Mouse (Mus musculus) adrenal gland, postnatal 25 days (tissue): ENCODE results near the gene Adal. TPM values are rescaled to one million over a fixed set of nuclear protein-coding genes. Genes with fewer than 3 reads are reported as not detected.

Experiments
- DNase-seq: peaks from one replicate; pipeline ENCODE4 v3.0.0; 2021; ENCODE audit warnings: mixed read lengths
- total RNA-seq: library from RNA; stranded (reverse); gene quantifications from 2 replicates; pipeline ENCODE4 v1.2.3, GENCODE M21; 2021

The Adal gene
- total RNA-seq, 1 experiment from 2014 or later: 21.5 TPM

DNA sequence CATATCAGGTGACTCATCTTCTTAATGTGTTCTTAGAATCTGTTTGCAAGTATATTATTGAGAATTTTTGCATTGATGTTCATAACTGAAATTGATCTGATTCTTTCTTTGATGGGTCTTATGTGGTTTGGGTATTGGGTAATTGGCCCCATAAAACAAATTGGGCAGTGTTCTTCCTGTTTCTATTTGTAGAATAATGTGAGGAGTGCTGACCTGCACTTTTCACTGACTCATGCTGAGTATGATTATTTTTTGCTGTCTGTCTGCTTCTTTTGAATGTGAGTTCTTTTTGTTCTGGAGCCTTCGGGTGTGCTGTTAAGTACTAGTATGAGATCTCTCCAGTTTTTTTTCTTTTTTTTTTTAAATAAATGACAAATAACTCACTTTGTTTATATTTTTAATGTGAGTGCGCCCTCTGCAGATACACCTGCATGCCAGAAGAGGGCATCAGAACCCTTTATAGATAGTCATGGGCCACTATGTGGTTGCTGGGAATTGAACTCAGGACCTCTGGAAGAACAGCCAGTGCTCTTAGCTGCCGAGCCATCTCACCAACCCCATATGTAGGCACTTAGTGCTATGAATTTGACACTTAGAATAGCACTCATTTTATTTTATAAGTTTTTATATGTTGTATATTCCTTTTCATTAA is 38.7 kb downstream of the Adal start:
- DNase-seq: no peak

DNA sequence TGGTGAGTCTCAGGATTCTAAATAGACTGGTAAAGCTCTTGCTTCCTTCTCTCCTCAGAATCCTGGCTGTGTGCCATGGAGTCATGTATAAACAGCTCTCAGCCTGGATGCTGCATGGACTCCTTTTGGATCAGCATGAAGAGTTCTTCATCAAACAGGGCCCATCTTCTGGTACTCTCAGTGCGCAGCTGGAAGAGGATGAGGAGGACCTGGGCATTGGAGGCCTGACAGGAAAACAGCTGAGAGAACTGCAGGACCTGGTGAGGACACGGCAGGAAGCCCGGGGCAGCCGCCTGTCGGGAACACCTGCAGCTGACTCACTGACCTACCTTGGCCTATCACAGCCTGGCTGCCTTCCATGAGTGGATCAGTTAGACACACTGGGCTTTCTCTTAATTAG is 43.2 kb downstream of the Adal start:
- no peak for DNase-seq

DNA sequence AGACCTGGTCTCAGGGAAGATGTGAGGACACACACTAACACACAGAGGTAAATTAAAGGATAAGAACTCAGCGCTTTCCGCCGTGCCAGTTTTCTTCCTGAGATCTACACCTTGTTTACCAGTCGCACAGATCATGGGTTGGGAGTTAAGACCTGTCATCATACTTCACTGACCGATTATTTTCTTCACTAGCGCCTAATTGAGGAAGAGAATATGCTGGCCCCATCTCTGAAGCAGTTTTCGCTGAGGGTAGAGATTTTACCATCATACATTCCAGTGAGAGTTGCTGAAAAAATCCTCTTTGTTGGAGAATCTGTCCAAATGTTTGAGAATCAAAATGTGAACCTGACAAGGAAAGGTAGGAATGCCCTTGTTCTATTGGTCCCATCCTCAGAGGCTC is 43.9 kb downstream of the Adal start:
- no peak for DNase-seq

DNA sequence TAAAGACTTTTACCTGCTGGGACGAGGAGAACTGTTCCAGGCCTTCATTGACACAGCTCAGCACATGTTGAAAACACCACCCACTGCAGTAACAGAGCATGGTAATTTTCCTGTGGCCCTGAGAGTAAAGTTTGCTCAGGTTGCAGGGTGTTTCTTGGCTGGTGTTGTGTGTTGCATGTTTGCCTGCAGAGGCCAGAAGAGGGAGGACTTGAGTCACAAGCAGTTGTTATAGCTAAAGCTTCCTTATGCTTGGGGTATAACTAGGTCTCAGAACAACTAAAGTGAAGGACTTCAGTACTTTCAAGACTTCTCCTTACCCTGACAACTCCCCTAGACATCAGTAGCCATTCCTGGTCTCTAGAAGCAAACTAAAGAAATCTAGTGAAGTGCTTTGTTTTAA is 48.3 kb downstream of the Adal start:
- no peak for DNase-seq

DNA sequence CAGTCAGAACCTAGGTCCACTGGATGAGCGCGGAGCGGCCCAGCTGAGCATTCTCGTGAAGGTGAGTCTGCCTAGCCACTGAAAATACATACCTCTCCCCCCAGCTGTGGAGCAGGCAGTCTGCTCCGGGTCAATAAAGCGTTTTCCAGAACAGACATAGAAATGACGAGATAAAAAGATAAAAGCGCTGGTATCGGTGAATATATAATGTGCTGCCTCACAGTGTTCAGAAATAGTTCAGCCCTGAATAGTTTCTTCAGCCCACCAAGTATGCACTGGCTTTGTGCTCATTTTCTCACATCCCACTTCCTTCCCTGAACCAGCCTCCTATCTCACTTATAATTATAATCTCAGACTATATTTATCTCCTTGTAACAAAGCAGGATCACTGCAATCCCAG is 55.2 kb downstream of the Adal start:
- DNase-seq: no peak

DNA sequence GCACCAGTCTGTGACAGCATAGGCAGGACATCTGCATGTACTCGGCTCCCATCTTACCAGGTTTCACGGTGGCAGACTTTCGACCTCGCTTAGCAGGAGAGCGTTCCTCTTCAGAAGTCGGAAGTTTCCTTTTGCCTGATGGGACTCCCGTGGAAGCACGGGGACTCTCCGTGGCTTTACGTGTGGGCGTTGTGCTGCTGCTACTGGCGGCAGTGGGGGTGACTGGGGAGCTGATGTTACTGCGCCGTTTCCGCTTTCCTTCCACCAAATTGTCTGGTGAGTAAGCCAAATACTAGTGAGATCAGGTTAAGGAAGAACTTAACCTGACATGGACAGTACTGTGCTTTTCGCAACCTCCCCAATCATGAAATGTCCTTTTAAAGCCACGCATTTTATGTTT is 64.0 kb downstream of the Adal start:
- DNase-seq: no peak

Other genes with a start within 250 kb of the Adal start
- 27.7 and 40.6 TPM in 2 replicates for gene Ubr1, start 169.7 kb upstream of the Adal start, total RNA-seq
- gene Tmem62, start 163.4 kb upstream of the Adal start, total RNA-seq: 26.7 and 27.9 TPM in 2 replicates
- gene Ccndbp1, start 132.0 kb upstream of the Adal start, total RNA-seq: 48.2 and 51.3 TPM in 2 replicates
- gene Epb42, start 103.4 kb upstream of the Adal start, total RNA-seq: not detected in 2 replicates
- not detected in 2 replicates for gene Tgm5, start 54.6 kb upstream of the Adal start, total RNA-seq
- not detected in 2 replicates for gene Tgm7, start 30.6 kb upstream of the Adal start, total RNA-seq
- gene Lcmt2, start 225 bp downstream of the Adal start, total RNA-seq: 11.4 and 12.3 TPM in 2 replicates
- 47.1 and 56.7 TPM in 2 replicates for gene Tubgcp4, start 30.2 kb downstream of the Adal start, total RNA-seq
- gene Zscan29, start 30.7 kb downstream of the Adal start, total RNA-seq: 20.7 and 22.9 TPM in 2 replicates
- 82.8 and 89.4 TPM in 2 replicates for gene Trp53bp1, start 131.0 kb downstream of the Adal start, total RNA-seq
- gene Map1a, start 149.2 kb downstream of the Adal start, total RNA-seq: 4.9 and 6.2 TPM in 2 replicates
- 51.9 and 56.6 TPM in 2 replicates for gene Ppip5k1, start 215.0 kb downstream of the Adal start, total RNA-seq
- 6.3 and 8.9 TPM in 2 replicates for gene Ckmt1, start 217.3 kb downstream of the Adal start, total RNA-seq
- gene Strc, start 246.7 kb downstream of the Adal start, total RNA-seq: not detected in 2 replicates